Mouse (Mus musculus): Measurements from ENCODE around the gene Thbs2. TPM values are rescaled to one million over a fixed set of nuclear protein-coding genes. Genes with fewer than 3 reads are reported as not detected.

Gene Thbs2
- polyA plus RNA-seq, 3 experiments from 2014 or later: 0.06 TPM; not detected in 2

GRCm38 (mm10) chr17:14696281-14696795, 2.3 kb upstream of the Thbs2 start:
- no peak for ATAC-seq

GRCm38 (mm10) chr17:14693048-14693993, 714 bp downstream of the Thbs2 start:
- no peak for ATAC-seq

GRCm38 (mm10) chr17:14691901-14692300, 2.1 kb downstream of the Thbs2 start:
- no peak for ATAC-seq

- no peak for ATAC-seq
These were observed 2.8 kb downstream of the Thbs2 start for GRCm38 (mm10) chr17:14691197-14691596.

- ATAC-seq: no peak
These were observed 11.2 kb downstream of the Thbs2 start for GRCm38 (mm10) chr17:14682836-14683235.

- ATAC-seq: no peak
These were observed 13.0 kb downstream of the Thbs2 start for GRCm38 (mm10) chr17:14681047-14681446.

- no peak for ATAC-seq
These were observed 16.8 kb downstream of the Thbs2 start for GRCm38 (mm10) chr17:14677198-14677597.

GRCm38 (mm10) chr17:14675517-14675916, 18.5 kb downstream of the Thbs2 start:
- ATAC-seq: no peak

- ATAC-seq: no peak
These were observed 21.6 kb downstream of the Thbs2 start for GRCm38 (mm10) chr17:14672402-14672801.

GRCm38 (mm10) chr17:14667225-14667624, 26.8 kb downstream of the Thbs2 start:
- ATAC-seq: no peak

GRCm38 (mm10) chr17:14666451-14666850, 27.6 kb downstream of the Thbs2 start:
- ATAC-seq: no peak

GRCm38 (mm10) chr17:14663366-14663765, 30.7 kb downstream of the Thbs2 start:
- ATAC-seq: no peak

- no peak for ATAC-seq
These were observed 31.6 kb downstream of the Thbs2 start for GRCm38 (mm10) chr17:14662409-14662808.

- ATAC-seq: no peak
These were observed 34.3 kb downstream of the Thbs2 start for GRCm38 (mm10) chr17:14659746-14660145.

GRCm38 (mm10) chr17:14658123-14658522, 35.9 kb downstream of the Thbs2 start:
- no peak for ATAC-seq

GRCm38 (mm10) chr17:14657123-14657522, 36.9 kb downstream of the Thbs2 start:
- ATAC-seq: no peak

- ATAC-seq: no peak
These were observed 39.1 kb downstream of the Thbs2 start for GRCm38 (mm10) chr17:14654981-14655380.

- no peak for ATAC-seq
These were observed 42.0 kb downstream of the Thbs2 start for GRCm38 (mm10) chr17:14652013-14652412.

GRCm38 (mm10) chr17:14647996-14648640, 45.9 kb downstream of the Thbs2 start:
- ATAC-seq: no peak

- ATAC-seq: no peak
These were observed 50.0 kb downstream of the Thbs2 start for GRCm38 (mm10) chr17:14643996-14644395.

GRCm38 (mm10) chr17:14640351-14641115, 53.5 kb downstream of the Thbs2 start:
- ATAC-seq: no peak

GRCm38 (mm10) chr17:14635546-14636323, 58.3 kb downstream of the Thbs2 start:
- no peak for ATAC-seq
